Mouse (Mus musculus) CH12.LX (cell line): ENCODE results near the gene Dag1. TPM values are rescaled to one million over a fixed set of nuclear protein-coding genes. Genes with fewer than 3 reads are reported as not detected.

Experiments
- DNase-seq: peaks from one replicate; pipeline ENCODE4 v3.0.0-alpha.2; 2013; ENCODE audit errors: extremely low read depth
- H3K27ac ChIP-seq: 2 replicates; pipeline ENCODE4 v1.5.1; 2012; ENCODE audit warnings: low read depth, mild to moderate bottlenecking, control low read depth, moderate library complexity; ENCODE audit not compliant: insufficient read depth
- H3K27me3 ChIP-seq: replicated peaks from 2 replicates; pipeline ENCODE3; 2012; ENCODE audit warnings: inconsistent platforms
- H3K36me3 ChIP-seq, 2 experiments: replicated peaks in 1 of 2; 2 replicates each; pipeline versions ENCODE3 to v1.6.1; 2012; ENCODE audit warnings: inconsistent platforms in 1 of 2, low read length in 1 of 2, mild to moderate bottlenecking in 1 of 2, mixed read lengths in 1 of 2, moderate library complexity in 1 of 2; ENCODE audit not compliant: control insufficient read depth in 1 of 2, insufficient read depth in 1 of 2
- H3K4me1 ChIP-seq, 2 experiments: 2 replicates each; pipeline ENCODE4 v1.6.1; 2012; ENCODE audit warnings: inconsistent platforms in 1 of 2, moderate library complexity in 1 of 2; ENCODE audit not compliant: insufficient read depth in 2 of 2, control insufficient read depth in 1 of 2
- H3K4me2 ChIP-seq: 2 replicates; pipeline ENCODE4 v1.6.1; 2012; ENCODE audit warnings: low read depth, mild to moderate bottlenecking, control low read depth; ENCODE audit not compliant: poor library complexity, insufficient read depth, severe bottlenecking
- H3K4me3 ChIP-seq, 3 experiments: fragments of 150-350 bp in 1 of 3; sonication (generic) in 1 of 3; replicated peaks in 1 of 3; 2 replicates each; pipeline versions ENCODE3 to v1.5.1; 2011 to 2012; ENCODE audit warnings: low read depth in 2 of 3, low read length in 2 of 3, mild to moderate bottlenecking in 2 of 3, moderate library complexity in 2 of 3, control low read depth in 1 of 3, improper control_type of control experiment in 1 of 3, inconsistent platforms in 1 of 3, mixed read lengths in 1 of 3; ENCODE audit not compliant: poor library complexity in 1 of 3
- H3K79me2 ChIP-seq: replicated peaks from 2 replicates; pipeline ENCODE4 v1.6.1; 2012; ENCODE audit warnings: mild to moderate bottlenecking, moderate library complexity; ENCODE audit not compliant: control insufficient read depth, poor library complexity, insufficient read depth, severe bottlenecking; ENCODE audit errors: extremely low read depth
- H3K9ac ChIP-seq: 2 replicates; pipeline ENCODE4 v1.6.1; 2012; ENCODE audit warnings: low read depth, mild to moderate bottlenecking, control low read depth, moderate library complexity; ENCODE audit not compliant: insufficient read depth
- H3K9me3 ChIP-seq: replicated peaks from 2 replicates; pipeline ENCODE3; 2012; ENCODE audit warnings: low read length, inconsistent platforms, mixed read lengths
- BHLHE40 ChIP-seq: IDR thresholded peaks from 2 replicates; pipeline ENCODE4 v1.6.1; 2011; ENCODE audit warnings: mild to moderate bottlenecking, low read depth, low read length, improper control_type of control experiment
- CHD1 ChIP-seq: IDR thresholded peaks from 2 replicates; pipeline ENCODE4 v1.6.1; 2012; ENCODE audit warnings: low read depth, low read length, improper control_type of control experiment, inconsistent platforms
- CHD2 ChIP-seq: IDR thresholded peaks from 2 replicates; pipeline ENCODE4 v1.6.1; 2011; ENCODE audit warnings: low read length, improper control_type of control experiment
- CTCF ChIP-seq, 2 experiments: IDR thresholded peaks in 1 of 2; conservative IDR thresholded peaks in 1 of 2; 2 replicates each; pipeline ENCODE4 v1.5.1; 2011 to 2012; ENCODE audit warnings: low read depth in 2 of 2, low read length in 2 of 2, improper control_type of control experiment in 1 of 2, inconsistent platforms in 1 of 2, mild to moderate bottlenecking in 1 of 2, moderate library complexity in 1 of 2
- ELF1 ChIP-seq: IDR thresholded peaks from 2 replicates; pipeline ENCODE4 v1.6.1; 2014; ENCODE audit warnings: low read depth, mild to moderate bottlenecking, inconsistent platforms, low read length, improper control_type of control experiment
- EP300 ChIP-seq: IDR thresholded peaks from 2 replicates; pipeline ENCODE4 v1.6.1; 2011; ENCODE audit warnings: low read length, improper control_type of control experiment
- ETS1 ChIP-seq: conservative IDR thresholded peaks from 2 replicates; pipeline ENCODE4 v1.6.1; 2012; ENCODE audit warnings: low read depth, mild to moderate bottlenecking, inconsistent platforms, low read length, improper control_type of control experiment, moderate library complexity
- GABPA ChIP-seq: IDR thresholded peaks from 2 replicates; pipeline ENCODE4 v1.6.1; 2012; ENCODE audit warnings: low read depth, low read length, improper control_type of control experiment, inconsistent platforms; ENCODE audit not compliant: insufficient replicate concordance
- HCFC1 ChIP-seq: IDR thresholded peaks from 2 replicates; pipeline ENCODE4 v1.6.1; 2012; ENCODE audit warnings: low read depth, mild to moderate bottlenecking, inconsistent platforms, low read length, improper control_type of control experiment
- IRF4 ChIP-seq: IDR thresholded peaks from 2 replicates; pipeline ENCODE4 v1.6.1; 2014; ENCODE audit warnings: low read depth, mild to moderate bottlenecking, inconsistent platforms, low read length, improper control_type of control experiment
- JUN ChIP-seq: IDR thresholded peaks from 2 replicates; pipeline ENCODE4 v1.6.1; 2011; ENCODE audit warnings: low read depth, mild to moderate bottlenecking, low read length, improper control_type of control experiment, moderate library complexity; ENCODE audit not compliant: insufficient read depth
- KAT2A ChIP-seq: IDR thresholded peaks from 2 replicates; pipeline ENCODE4 v1.6.1; 2012; ENCODE audit warnings: low read length, improper control_type of control experiment, inconsistent platforms; ENCODE audit not compliant: insufficient replicate concordance
- MAFK ChIP-seq: IDR thresholded peaks from 2 replicates; pipeline ENCODE4 v1.6.1; 2011; ENCODE audit warnings: low read length, improper control_type of control experiment; ENCODE audit not compliant: insufficient replicate concordance
- MAX ChIP-seq: IDR thresholded peaks from 2 replicates; pipeline ENCODE4 v1.6.1; 2011; ENCODE audit warnings: low read length, improper control_type of control experiment
- MAZ ChIP-seq: IDR thresholded peaks from 2 replicates; pipeline ENCODE4 v1.6.1; 2012; ENCODE audit warnings: low read depth, mild to moderate bottlenecking, inconsistent platforms, low read length, improper control_type of control experiment, moderate library complexity
- MXI1 ChIP-seq: IDR thresholded peaks from 2 replicates; pipeline ENCODE4 v1.6.1; 2011; ENCODE audit warnings: mild to moderate bottlenecking, low read depth, low read length, improper control_type of control experiment
- MYC ChIP-seq: IDR thresholded peaks from 2 replicates; pipeline ENCODE4 v1.6.1; 2011; ENCODE audit warnings: low read depth, mild to moderate bottlenecking, improper control_type of control experiment, low read length
- NELFE ChIP-seq: IDR thresholded peaks from 2 replicates; pipeline ENCODE4 v1.6.1; 2011; ENCODE audit warnings: low read depth, low read length, improper control_type of control experiment
- NRF1 ChIP-seq: IDR thresholded peaks from 2 replicates; pipeline ENCODE4 v1.6.1; 2014; ENCODE audit warnings: low read depth, mild to moderate bottlenecking, inconsistent platforms, low read length, improper control_type of control experiment, moderate library complexity
- POLR2AphosphoS2 ChIP-seq: IDR thresholded peaks from 2 replicates; pipeline ENCODE4 v1.6.1; 2011; ENCODE audit warnings: low read depth, low read length, improper control_type of control experiment
- RAD21 ChIP-seq: IDR thresholded peaks from 2 replicates; pipeline ENCODE4 v1.6.1; 2011; ENCODE audit warnings: low read depth, mild to moderate bottlenecking, low read length, improper control_type of control experiment, moderate library complexity
- RCOR1 ChIP-seq: conservative IDR thresholded peaks from 2 replicates; pipeline ENCODE4 v1.6.1; 2012; ENCODE audit warnings: low read depth, mild to moderate bottlenecking, inconsistent platforms, low read length, improper control_type of control experiment
- SIN3A ChIP-seq: IDR thresholded peaks from 2 replicates; pipeline ENCODE4 v1.6.1; 2012; ENCODE audit warnings: low read length, improper control_type of control experiment, inconsistent platforms
- SMC3 ChIP-seq: IDR thresholded peaks from 2 replicates; pipeline ENCODE4 v1.6.1; 2011; ENCODE audit warnings: low read depth, low read length, improper control_type of control experiment
- TBP ChIP-seq: conservative IDR thresholded peaks from 2 replicates; pipeline ENCODE4 v1.6.1; 2011; ENCODE audit warnings: low read depth, low read length, improper control_type of control experiment
- TCF12 ChIP-seq: IDR thresholded peaks from 2 replicates; pipeline ENCODE4 v1.6.1; 2014; ENCODE audit warnings: low read depth, mild to moderate bottlenecking, inconsistent platforms, low read length, improper control_type of control experiment
- USF1 ChIP-seq: IDR thresholded peaks from 2 replicates; pipeline ENCODE4 v1.6.1; 2014; ENCODE audit warnings: low read depth, mild to moderate bottlenecking, inconsistent platforms, low read length, improper control_type of control experiment
- USF2 ChIP-seq: conservative IDR thresholded peaks from 2 replicates; pipeline ENCODE4 v1.6.1; 2011; ENCODE audit warnings: low read depth, low read length, improper control_type of control experiment
- ZC3H11A ChIP-seq: IDR thresholded peaks from 2 replicates; pipeline ENCODE4 v1.6.1; 2012; ENCODE audit warnings: low read depth, mild to moderate bottlenecking, inconsistent platforms, low read length, improper control_type of control experiment
- ZMIZ1 ChIP-seq: IDR thresholded peaks from 2 replicates; pipeline ENCODE4 v1.6.1; 2012; ENCODE audit warnings: low read depth, mild to moderate bottlenecking, inconsistent platforms, low read length, improper control_type of control experiment
- ZNF384 ChIP-seq: IDR thresholded peaks from 2 replicates; pipeline ENCODE4 v1.6.1; 2012; ENCODE audit warnings: low read depth, low read length, improper control_type of control experiment, inconsistent platforms
- dilution Hi-C: fragments of 300-500 bp; cut with MboI; formaldehyde crosslinking; loops from 2 replicates; pipeline ENCODE4 v1.14.3; 2020; ENCODE audit warnings: low sequenced_read_pairs; ENCODE audit not compliant: extremely low pct_unique_long_range_greater_than_20kb, extremely low pct_ligation_motif_present
- in situ Hi-C: fragments of 300-500 bp; cut with MboI; formaldehyde crosslinking; loops from 3 replicates; pipeline ENCODE4 v1.14.3; 2019; ENCODE audit warnings: low sequenced_read_pairs, low pct_ligation_motif_present, low pct_unique_long_range_greater_than_20kb, mixed read lengths
- polyA plus RNA-seq: library from polyadenylated mRNA; unstranded; fragments of >175 nt; gene quantifications from 2 replicates; pipeline ENCODE4 v1.2.1, GENCODE M21; 2012; ENCODE audit warnings: low read depth; ENCODE audit not compliant: insufficient read length
- total RNA-seq, 2 experiments: library from RNA; depleted of rRNA; stranded (reverse); fragments of 300-350 nt in 1 of 2; fragments of >200 nt in 1 of 2; gene quantifications; 2 replicates each; pipeline ENCODE4 v1.2.3; 2012 to 2014

Dag1 gene
- total and polyA plus RNA-seq, 3 experiments = 1.7 to 5.7 (median 3.9) TPM

DNA sequence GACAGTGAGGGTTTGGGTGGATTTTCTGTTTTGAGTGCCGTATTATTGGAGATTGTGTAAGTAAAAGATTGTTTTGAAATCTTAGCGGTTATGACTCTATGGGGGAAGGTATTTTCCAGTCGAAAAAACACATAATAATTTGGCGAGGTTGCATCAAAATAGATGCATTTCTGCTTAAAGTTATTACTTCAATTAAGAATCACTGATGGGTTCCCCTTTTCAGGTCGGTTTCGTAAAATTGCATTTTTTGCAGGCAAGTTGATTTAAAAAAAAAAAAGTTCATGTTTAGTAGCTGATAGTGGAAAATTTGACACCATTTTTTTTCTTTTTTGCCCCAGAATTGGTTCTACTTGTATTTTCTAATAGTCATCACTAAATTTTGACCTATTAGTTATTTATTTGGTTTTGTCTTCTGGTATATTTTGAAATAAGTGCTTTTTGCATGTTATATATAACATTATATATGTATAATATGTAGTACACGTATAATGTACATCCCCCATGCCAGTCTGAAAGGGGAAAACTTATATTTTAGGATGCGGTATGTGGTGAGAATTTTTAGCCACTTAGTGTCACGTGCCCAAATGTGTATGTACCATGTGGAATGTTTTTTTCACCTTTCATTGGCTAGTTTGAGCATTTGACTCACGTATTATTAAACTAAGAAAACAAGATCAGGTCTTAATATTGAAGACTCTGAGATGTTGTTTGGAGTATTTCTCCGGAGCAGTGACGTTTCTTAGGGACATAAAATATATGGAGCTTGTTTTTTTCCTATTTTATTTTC, 43.5 kb upstream of the Dag1 start:
- Histone ChIP-seq H3K4me3 (peak overlapping the region; percentile 68 to 76 (median 71)), H3K27ac (peak overlapping the region; percentile 90), H3K36me3 (peaks cover 13 to 35% of the 10 kb centered on the region in 2 experiments), H3K4me1 (peaks cover 5 to 58% of the 10 kb centered on the region in 2 experiments; a peak in 3 of 4 replicates), H3K4me2 (peak overlapping the region; percentile 97), H3K27me3 (no peaks in the 10 kb centered on the region), H3K9me3 (no peaks in the 10 kb centered on the region), H3K79me2 (peaks cover 50% of the 10 kb centered on the region), H3K9ac (peak overlapping the region; percentile 78)
- in situ Hi-C loops (no loop called here), dilution Hi-C loops (no loop called here)
- TF ChIP-seq CHD1 = no peak
- TF ChIP-seq GABPA = no peak
- TF ChIP-seq SMC3 = no peak
- TF ChIP-seq HCFC1 = no peak
- no peak; the same call in 1 of the 2 replicates for TF ChIP-seq SIN3A
- peak; percentile 77 for TF ChIP-seq ZNF384
- TF ChIP-seq MXI1 = peak; percentile 39; the same call in 1 of the 2 replicates
- TF ChIP-seq TBP = no peak
- no peak for TF ChIP-seq MAFK
- peak; percentile 5; the same call in 1 of the 2 replicates for TF ChIP-seq EP300
- no peak for TF ChIP-seq ELF1
- TF ChIP-seq ZC3H11A = no peak
- TF ChIP-seq KAT2A = no peak
- no peak for TF ChIP-seq CTCF (conservative IDR thresholded peaks at IDR 0.05 in 1 of 2, IDR thresholded peaks at IDR 0.05 in 1 of 2; ENCODE audit: low read depth in 2 of 2, low read length in 2 of 2)
- no peak for TF ChIP-seq NRF1
- no peak for TF ChIP-seq MAZ
- TF ChIP-seq CHD2 = no peak
- no peak for TF ChIP-seq POLR2AphosphoS2
- TF ChIP-seq ZMIZ1 = no peak
- no peak for TF ChIP-seq IRF4
- no peak for TF ChIP-seq RAD21
- peak; percentile 90 for TF ChIP-seq BHLHE40
- TF ChIP-seq MAX = peak; percentile 83; the same call in 1 of the 2 replicates
- TF ChIP-seq TCF12 = no peak
- 0 out of 2 replicates have a peak, but pooled peaks have one; percentile 27 for TF ChIP-seq ETS1
- TF ChIP-seq JUN = no peak; the same call in 1 of the 2 replicates
- TF ChIP-seq MYC = peak; percentile 70; the same call in 1 of the 2 replicates
- TF ChIP-seq NELFE = no peak
- TF ChIP-seq USF1 = peak; percentile 68
- no peak for TF ChIP-seq RCOR1
- peak; percentile 81 for TF ChIP-seq USF2
- DNase-seq = peak; percentile 49
